7 mouse cellular contexts compared by ENCODE assay signal in the genomic region with DNA sequence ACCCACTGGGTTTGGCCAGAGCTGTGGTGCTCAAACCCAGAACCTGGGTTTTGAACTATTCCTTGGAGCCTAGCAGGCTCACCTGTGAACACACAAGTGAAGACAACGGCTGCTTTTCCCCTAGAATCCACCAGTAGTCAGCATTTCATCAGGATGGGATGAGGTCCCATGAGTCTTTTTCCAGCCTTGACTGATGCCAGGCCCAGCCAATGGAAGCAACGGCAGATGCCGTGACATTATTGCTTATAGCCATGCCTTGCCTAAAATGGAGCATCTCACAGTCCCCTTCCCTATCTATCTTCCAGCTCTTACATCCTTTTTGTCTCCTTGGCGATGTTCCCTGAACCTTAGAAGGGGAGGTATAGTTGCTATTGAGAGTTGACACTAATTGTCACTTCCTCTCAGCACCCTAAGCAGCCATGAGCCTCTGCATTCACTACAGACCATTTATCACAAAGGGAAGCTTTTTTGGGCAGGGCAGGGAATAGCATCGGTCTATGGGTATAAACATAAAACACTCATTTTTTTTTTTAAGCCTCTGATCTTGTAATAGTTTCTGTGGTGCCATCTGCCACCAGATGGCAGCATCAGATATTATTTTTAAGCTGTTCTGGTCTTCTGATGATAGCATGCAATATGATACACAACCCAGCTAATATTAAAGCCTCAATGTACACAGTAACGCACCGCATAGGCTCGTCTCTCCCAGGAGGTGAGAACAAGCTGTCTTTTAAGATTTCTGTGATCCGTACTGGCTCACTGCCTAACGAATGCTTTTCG. TPM values are rescaled to one million over a fixed set of nuclear protein-coding genes. Genes with fewer than 3 reads are reported as not detected.
A peak's percentile ranks its signal among the peaks of the same experiment; 100 is the strongest.
DNase-seq lines count a peak whose midpoint lies in the region; ATAC-seq lines count a peak whose summit lies in the region.

No protein-coding gene starts in this region.

- no peak overlapping the region for H3K27ac ChIP-seq in forebrain, embryonic 16.5 days (ENCODE audit: low read length)
- H3K27ac ChIP-seq in kidney, embryonic 14.5 days (ENCODE audit: low read depth, low read length), result no peak overlapping the region

- ATAC-seq in forebrain, embryonic 16.5 days, result peak; percentile 88
- peak; percentile 67; the same call in 1 of the 2 replicates for ATAC-seq in kidney, embryonic 14.5 days (ENCODE audit: low FRiP score, low TSS enrichment)

- DNase-seq in testis, postnatal 10 days (ENCODE audit: low spot score), result peak; percentile 50
- DNase-seq in testis, postnatal 14 days (ENCODE audit: low spot score), result no peak
- DNase-seq in c-Kit-positive CD71-negative TER-119-negative erythroid progenitor cells, embryonic 14.5 days (ENCODE audit: low read depth), result peak; percentile 25
- peak; percentile 61 for DNase-seq in lung, postnatal 36 days
- DNase-seq in splenic B cell, adult 2 months (ENCODE audit: low read depth, low spot score), result peak; percentile 40

- H3K36me3 ChIP-seq in forebrain, embryonic 16.5 days (ENCODE audit: control insufficient read depth, insufficient read depth), result no peaks in the 10 kb centered on the region
- H3K36me3 ChIP-seq in kidney, embryonic 14.5 days (ENCODE audit: control insufficient read depth, insufficient read depth, low read length), result no peaks in the 10 kb centered on the region
- H3K36me3 ChIP-seq in splenic B cell, adult 2 months (ENCODE audit: control insufficient read depth, insufficient read depth, low read length, poor library complexity, severe bottlenecking), result no peaks in the 10 kb centered on the region

- H3K27me3 ChIP-seq in forebrain, embryonic 16.5 days (replicated peaks; ENCODE audit: control insufficient read depth, insufficient read depth, low read length), result no peaks in the 10 kb centered on the region
- no peaks in the 10 kb centered on the region for H3K27me3 ChIP-seq in kidney, embryonic 14.5 days (ENCODE audit: control insufficient read depth, insufficient read depth, low read length)
- H3K27me3 ChIP-seq in splenic B cell, adult 2 months (ENCODE audit: control insufficient read depth, insufficient read depth, low read length, poor library complexity, severe bottlenecking), result no peaks in the 10 kb centered on the region

- H3K4me2 ChIP-seq in forebrain, embryonic 16.5 days (ENCODE audit: low read length), result no peak overlapping the region
- no peak overlapping the region for H3K4me2 ChIP-seq in kidney, embryonic 14.5 days (replicated peaks; ENCODE audit: low read depth, low read length)

- no peak overlapping the region for H3K9ac ChIP-seq in forebrain, embryonic 16.5 days (replicated peaks; ENCODE audit: low read depth, low read length)
- no peak overlapping the region for H3K9ac ChIP-seq in kidney, embryonic 14.5 days (ENCODE audit: low read depth, low read length)

- WGBS in forebrain, embryonic 16.5 days, result 46% methylated on average over 11 of the region's 11 CpGs
- WGBS in kidney, embryonic 14.5 days, result 69% methylated on average over 11 of the region's 11 CpGs

- H3K9me3 ChIP-seq in forebrain, embryonic 16.5 days (ENCODE audit: control insufficient read depth, low read length), result no peaks in the 10 kb centered on the region
- no peaks in the 10 kb centered on the region for H3K9me3 ChIP-seq in kidney, embryonic 14.5 days (ENCODE audit: control insufficient read depth, low read length)

- no peak overlapping the region for H3K4me3 ChIP-seq in forebrain, embryonic 16.5 days (replicated peaks; ENCODE audit: low read length)
- no peak overlapping the region for H3K4me3 ChIP-seq in kidney, embryonic 14.5 days (ENCODE audit: low read length)

- peaks cover 9% of the 10 kb centered on the region; the same call in 1 of the 2 replicates for H3K4me1 ChIP-seq in forebrain, embryonic 16.5 days (replicated peaks; ENCODE audit: control insufficient read depth, insufficient read depth, low read length)
- no peaks in the 10 kb centered on the region for H3K4me1 ChIP-seq in kidney, embryonic 14.5 days (ENCODE audit: control insufficient read depth, insufficient read depth, low read length)

RNA-seq across cellular contexts. Expression of a gene that starts 12.1 kb away (rescaled TPM):
- 1.7 and 2.2 TPM in 2 replicates for polyA plus RNA-seq in forebrain, embryonic 16.5 days (2015; fragmentation: Nextera tagmentation; extraction: Ambion mirVana)
- not detected in 2 replicates for polyA plus RNA-seq in kidney, embryonic 14.5 days (2014; fragmentation: Nextera tagmentation; extraction: Ambion mirVana)

RNA-seq across cellular contexts. Expression of a gene that starts 59.1 kb away (rescaled TPM):
- 14.8 and 15.1 TPM in 2 replicates for polyA plus RNA-seq in forebrain, embryonic 16.5 days (2015; fragmentation: Nextera tagmentation; extraction: Ambion mirVana)
- 7.0 and 11.8 TPM in 2 replicates for polyA plus RNA-seq in kidney, embryonic 14.5 days (2014; fragmentation: Nextera tagmentation; extraction: Ambion mirVana)
